9 mouse cellular contexts compared by ENCODE assay signal in the genomic region with DNA sequence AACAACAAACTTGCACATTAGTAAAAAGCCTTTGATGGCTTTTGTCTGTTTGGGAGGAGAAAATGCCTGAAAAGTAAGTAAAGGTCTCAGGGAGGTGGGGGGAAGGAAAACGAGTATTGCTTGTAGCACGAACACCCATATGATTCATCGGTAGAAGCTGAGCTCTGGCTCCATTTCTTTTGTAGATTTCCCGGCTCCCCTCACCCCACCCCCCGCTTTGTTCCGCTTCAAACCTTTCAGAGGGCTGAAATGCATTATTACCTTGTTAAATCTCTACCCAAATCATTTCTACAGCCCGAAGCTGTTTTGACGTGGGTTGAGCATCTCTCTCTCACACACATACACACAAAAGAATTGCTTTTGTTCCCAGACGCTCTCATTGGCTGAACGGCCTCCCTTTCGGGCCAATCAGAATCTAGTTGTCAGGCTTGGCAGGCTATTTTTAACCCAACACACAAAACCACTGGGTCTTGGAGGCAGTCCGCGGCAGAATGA.
DNase-seq lines count a peak whose midpoint lies in the region; ATAC-seq and TF ChIP-seq lines count a peak whose summit lies in the region.
"Had no signal": no experiment of that assay in that cellular context is flagged by ENCODE, and none has a peak within 500 bp of the region (broad histone marks: within the 10 kb centered on the region; RNA-seq: fewer than 3 reads in every experiment).

No protein-coding gene starts in this region.

- ATAC-seq in erythroblast, adult 5-6 weeks (replicated peaks; ENCODE audit: low FRiP score, poor library complexity, severe bottlenecking), result peak; percentile 55; the same call in 1 of the 2 replicates
- peak; percentile 97 for ATAC-seq in kidney, embryonic 14.5 days (ENCODE audit: low FRiP score, low TSS enrichment)
- ATAC-seq in limb, embryonic 14.5 days (ENCODE audit: low FRiP score, low read depth), result peak; percentile 92
- ATAC-seq in midbrain, embryonic 16.5 days, result peak; percentile 98

- peak overlapping the region; percentile 42 for H3K4me2 ChIP-seq in kidney, embryonic 14.5 days (replicated peaks; ENCODE audit: low read depth, low read length)
- H3K4me2 ChIP-seq in limb, embryonic 14.5 days (replicated peaks; ENCODE audit: low read depth, low read length, severe bottlenecking), result peak overlapping the region; percentile 54
- peak overlapping the region; percentile 56 for H3K4me2 ChIP-seq in midbrain, embryonic 16.5 days (ENCODE audit: low read length)

- H3K9me3 ChIP-seq in heart, embryonic 10.5 days, result no peaks in the 10 kb centered on the region
- no peaks in the 10 kb centered on the region for H3K9me3 ChIP-seq in kidney, embryonic 14.5 days (ENCODE audit: control insufficient read depth, low read length)
- H3K9me3 ChIP-seq in limb, embryonic 14.5 days (ENCODE audit: control insufficient read depth, low read length), result no peaks in the 10 kb centered on the region
- H3K9me3 ChIP-seq in midbrain, embryonic 16.5 days (replicated peaks; ENCODE audit: control insufficient read depth, low read length, poor library complexity, severe bottlenecking), result no peaks in the 10 kb centered on the region

- WGBS in heart, embryonic 10.5 days, result 1% methylated on average over 13 of the region's 13 CpGs
- WGBS in kidney, embryonic 14.5 days, result 1% methylated on average over 13 of the region's 13 CpGs
- WGBS in limb, embryonic 14.5 days, result under 1% methylated on average over 13 of the region's 13 CpGs
- under 1% methylated on average over 13 of the region's 13 CpGs for WGBS in midbrain, embryonic 16.5 days
- 1% methylated on average over 13 of the region's 13 CpGs for WGBS in spleen, adult 2 months

- TF ChIP-seq POLR2A in limb, embryonic 14.5 days (IDR thresholded peaks at IDR 0.05; ENCODE audit: borderline replicate concordance, extremely low read depth, insufficient read depth, insufficient read length), result 0 out of 2 replicates have a peak, but pooled peaks have one; percentile 27
- TF ChIP-seq POLR2A in spleen, adult 2 months (IDR thresholded peaks at IDR 0.05; ENCODE audit: low read depth, low read length), result no peak

- no peaks in the 10 kb centered on the region for H3K36me3 ChIP-seq in heart, embryonic 10.5 days
- H3K36me3 ChIP-seq in kidney, embryonic 14.5 days (ENCODE audit: control insufficient read depth, insufficient read depth, low read length), result no peaks in the 10 kb centered on the region
- no peaks in the 10 kb centered on the region for H3K36me3 ChIP-seq in limb, embryonic 14.5 days (ENCODE audit: control insufficient read depth, insufficient read depth, low read length)
- no peaks in the 10 kb centered on the region for H3K36me3 ChIP-seq in midbrain, embryonic 16.5 days (ENCODE audit: control insufficient read depth, insufficient read depth, low read length)
- no peaks in the 10 kb centered on the region for H3K36me3 ChIP-seq in spleen, adult 2 months (ENCODE audit: control insufficient read depth, insufficient read depth, low read length)
- H3K36me3 ChIP-seq: G1E had no signal

- no peaks in the 10 kb centered on the region for H3K4me1 ChIP-seq in heart, embryonic 10.5 days
- no peaks in the 10 kb centered on the region for H3K4me1 ChIP-seq in kidney, embryonic 14.5 days (ENCODE audit: control insufficient read depth, insufficient read depth, low read length)
- peaks cover 10% of the 10 kb centered on the region for H3K4me1 ChIP-seq in limb, embryonic 14.5 days (ENCODE audit: control insufficient read depth, insufficient read depth, low read length)
- H3K4me1 ChIP-seq in midbrain, embryonic 16.5 days (ENCODE audit: control insufficient read depth, insufficient read depth, low read length), result peaks cover 14% of the 10 kb centered on the region
- peaks cover 6% of the 10 kb centered on the region; the same call in 1 of the 2 replicates for H3K4me1 ChIP-seq in spleen, adult 2 months (ENCODE audit: control insufficient read depth, insufficient read depth, insufficient read length)

- TF ChIP-seq CTCF in spleen, adult 2 months (IDR thresholded peaks at IDR 0.05; ENCODE audit: extremely low read depth, insufficient read depth, insufficient read length, insufficient replicate concordance), result no peak

- DNase-seq in 416B (ENCODE audit: low read depth), result peak; percentile 90
- peak; percentile 99 for DNase-seq in brain, adult 2 months (ENCODE audit: low read depth, low spot score)
- DNase-seq in heart, embryonic 10.5 days (ENCODE audit: low spot score), result peak; percentile 94
- peak; percentile 93 for DNase-seq in limb, embryonic 14.5 days (ENCODE audit: low spot score)
- DNase-seq in spleen, adult 2 months (ENCODE audit: low read depth in 1 of 2, low spot score in 2 of 2), result peak; percentile 85 to 89

- H3K4me3 ChIP-seq in heart, embryonic 10.5 days, result peak overlapping the region; percentile 65
- peak overlapping the region; percentile 33 for H3K4me3 ChIP-seq in kidney, embryonic 14.5 days (ENCODE audit: low read length)
- peak overlapping the region; percentile 43 for H3K4me3 ChIP-seq in limb, embryonic 14.5 days (replicated peaks; ENCODE audit: low read length)
- peak overlapping the region; percentile 46 for H3K4me3 ChIP-seq in midbrain, embryonic 16.5 days (ENCODE audit: low read depth, low read length)
- H3K4me3 ChIP-seq in spleen, adult 2 months (ENCODE audit: extremely low read depth, insufficient read depth, insufficient read length), result peak overlapping the region; percentile 59

- peak overlapping the region; percentile 94 for H3K27ac ChIP-seq in heart, embryonic 10.5 days
- H3K27ac ChIP-seq in kidney, embryonic 14.5 days (ENCODE audit: low read depth, low read length), result peak overlapping the region; percentile 91
- H3K27ac ChIP-seq in limb, embryonic 14.5 days (replicated peaks; ENCODE audit: low read depth, low read length), result peak overlapping the region; percentile 95
- H3K27ac ChIP-seq in midbrain, embryonic 16.5 days (ENCODE audit: low read length), result peak overlapping the region; percentile 97
- H3K27ac ChIP-seq in spleen, adult 2 months (ENCODE audit: insufficient read depth, low read length), result peak overlapping the region; percentile 97

- no peaks in the 10 kb centered on the region for H3K27me3 ChIP-seq in heart, embryonic 10.5 days (ENCODE audit: insufficient read depth, poor library complexity, severe bottlenecking)
- H3K27me3 ChIP-seq in kidney, embryonic 14.5 days (ENCODE audit: control insufficient read depth, insufficient read depth, low read length), result no peaks in the 10 kb centered on the region
- H3K27me3 ChIP-seq in limb, embryonic 14.5 days (ENCODE audit: control insufficient read depth, insufficient read depth, low read length), result no peaks in the 10 kb centered on the region
- H3K27me3 ChIP-seq in midbrain, embryonic 16.5 days (ENCODE audit: control insufficient read depth, insufficient read depth, low read depth, low read length), result no peaks in the 10 kb centered on the region
- no peaks in the 10 kb centered on the region for H3K27me3 ChIP-seq in spleen, adult 2 months (ENCODE audit: control insufficient read depth, insufficient read depth, low read length)

- H3K9ac ChIP-seq in kidney, embryonic 14.5 days (ENCODE audit: low read depth, low read length), result peak overlapping the region; percentile 58; the same call in 1 of the 2 replicates
- peak overlapping the region; percentile 62 for H3K9ac ChIP-seq in limb, embryonic 14.5 days (ENCODE audit: low read depth, low read length, severe bottlenecking)
- H3K9ac ChIP-seq in midbrain, embryonic 16.5 days (ENCODE audit: low read depth, low read length), result peak overlapping the region; percentile 75

Comparison
In these comparisons a context has a peak if more than half of its experiments do, and no peak if none do; other contexts are left out.
1. Peak in every context shown above with its lines: DNase-seq, ATAC-seq, H3K4me3 ChIP-seq and H3K27ac ChIP-seq.